Mouse (Mus musculus) stomach, postnatal 0 days (tissue): ENCODE measurements around the gene Rps11. TPM values are rescaled to one million over a fixed set of nuclear protein-coding genes. Genes with fewer than 3 reads are reported as not detected.

ENCODE experiments used
- ATAC-seq: fragments of 200-750 bp; cut with Nextera tagmentation; 2 replicates; pipeline ENCODE4 v1.8.0; 2017; ENCODE audit not compliant: low FRiP score, low TSS enrichment
- DNase-seq: peaks from one replicate; pipeline ENCODE4 v3.0.0-alpha.2; 2016; ENCODE audit warnings: low spot score
- H3K27ac ChIP-seq: fragments of 300-500 bp; sonication (generic); replicated peaks from 2 replicates; pipeline ENCODE4 v1.5.1; 2014; ENCODE audit warnings: mild to moderate bottlenecking, control low read depth
- H3K27me3 ChIP-seq: fragments of 300-500 bp; sonication (generic); 2 replicates; pipeline ENCODE4 v1.6.1; 2014; ENCODE audit warnings: low read length; ENCODE audit not compliant: control insufficient read depth, insufficient read depth
- H3K36me3 ChIP-seq: fragments of 300-500 bp; sonication (generic); 2 replicates; pipeline ENCODE4 v1.6.1; 2014; ENCODE audit warnings: low read length, mixed read lengths; ENCODE audit not compliant: control insufficient read depth, insufficient read depth
- H3K4me1 ChIP-seq: fragments of 300-500 bp; sonication (generic); replicated peaks from 2 replicates; pipeline ENCODE4 v1.6.1; 2014; ENCODE audit warnings: antibody characterized with exemption; ENCODE audit not compliant: control insufficient read depth, insufficient read depth
- H3K4me2 ChIP-seq: fragments of 300-500 bp; sonication (generic); replicated peaks from 2 replicates; pipeline ENCODE4 v1.6.1; 2014; ENCODE audit warnings: low read depth, mild to moderate bottlenecking, control low read depth, moderate library complexity
- H3K4me3 ChIP-seq: fragments of 300-500 bp; sonication (generic); 2 replicates; pipeline ENCODE4 v1.5.1; 2014; ENCODE audit warnings: low read depth, low read length, control low read depth
- H3K9ac ChIP-seq: fragments of 300-500 bp; sonication (generic); 2 replicates; pipeline ENCODE4 v1.6.1; 2014; ENCODE audit warnings: mild to moderate bottlenecking, low read length, control low read depth, mixed read lengths
- H3K9me3 ChIP-seq: fragments of 300-500 bp; sonication (generic); 2 replicates; pipeline ENCODE4 v1.6.1; 2016; ENCODE audit warnings: low read length; ENCODE audit not compliant: control insufficient read depth
- CTCF ChIP-seq: IDR thresholded peaks from 2 replicates; pipeline ENCODE4 v1.5.1; 2016; ENCODE audit warnings: antibody characterized with exemption, low read depth, mild to moderate bottlenecking, moderate library complexity
- EP300 ChIP-seq: optimal IDR thresholded peaks from 2 replicates; pipeline ENCODE3; 2016; ENCODE audit warnings: antibody characterized with exemption
- WGBS: fragments of 180-500 bp; shearing (Covaris S2); extraction: QIAGEN DNeasy Blood & Tissue Kit; methylation state at CpG from one replicate; pipeline ENCODE4 v1.1.7; 2014; 5-methylcytosine and 5-hydroxymethylcytosine counted together
- polyA plus RNA-seq: library from polyadenylated mRNA; unstranded; fragments of >200 nt; fragmentation: Nextera tagmentation; extraction: Ambion mirVana; gene quantifications from 2 replicates; pipeline ENCODE4 v1.2.1, GENCODE M21; 2015

Rps11 gene
- polyA plus RNA-seq, 1 experiment from 2014 or later: 1,191 TPM

DNA sequence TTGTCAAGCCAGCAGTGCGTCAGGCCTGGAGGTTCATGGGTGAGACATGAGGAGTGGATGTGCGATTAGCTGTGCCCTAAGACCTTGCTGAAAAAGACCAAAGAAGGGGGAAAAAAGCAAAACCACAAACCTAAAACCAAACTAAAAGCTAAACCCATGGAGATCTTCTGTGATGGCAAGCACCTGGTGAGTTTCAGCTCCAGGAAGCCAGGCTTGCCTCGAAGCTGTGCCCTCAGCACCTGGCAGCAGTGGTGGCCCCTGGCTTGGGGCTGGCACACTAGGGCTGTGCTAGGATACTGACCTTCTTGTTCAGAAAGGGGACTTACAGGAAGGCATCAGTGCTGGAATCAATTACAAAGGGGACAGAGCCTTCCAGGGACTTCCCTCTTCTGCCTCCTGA lies 17.1 kb upstream of the Rps11 start:
- Histone ChIP-seq H3K36me3 (peaks cover 4% of the 10 kb centered on the region), H3K27ac (no peak overlapping the region), H3K4me1 (no peaks in the 10 kb centered on the region), H3K27me3 (no peaks in the 10 kb centered on the region), H3K4me3 (no peak overlapping the region), H3K9me3 (no peaks in the 10 kb centered on the region), H3K4me2 (no peak overlapping the region), H3K9ac (no peak overlapping the region)
- TF ChIP-seq EP300 (no peak), CTCF (no peak)
- DNase-seq: no peak
- 89% methylated on average over 3 of the region's 3 CpGs for WGBS
- no peak for ATAC-seq

- Histone ChIP-seq H3K4me1 (no peaks in the 10 kb centered on the region), H3K4me3 (no peak overlapping the region), H3K27ac (no peak overlapping the region), H3K27me3 (no peaks in the 10 kb centered on the region), H3K36me3 (peaks cover 4% of the 10 kb centered on the region), H3K9me3 (no peaks in the 10 kb centered on the region), H3K9ac (no peak overlapping the region), H3K4me2 (no peak overlapping the region)
- TF ChIP-seq CTCF: no peak
- TF ChIP-seq EP300: no peak
- 65% methylated on average over 8 of the region's 8 CpGs for WGBS
- no peak for ATAC-seq
- DNase-seq: no peak
These were observed 15.9 kb upstream of the Rps11 start for GRCm38 (mm10) chr7:45139904-45140723.

DNA sequence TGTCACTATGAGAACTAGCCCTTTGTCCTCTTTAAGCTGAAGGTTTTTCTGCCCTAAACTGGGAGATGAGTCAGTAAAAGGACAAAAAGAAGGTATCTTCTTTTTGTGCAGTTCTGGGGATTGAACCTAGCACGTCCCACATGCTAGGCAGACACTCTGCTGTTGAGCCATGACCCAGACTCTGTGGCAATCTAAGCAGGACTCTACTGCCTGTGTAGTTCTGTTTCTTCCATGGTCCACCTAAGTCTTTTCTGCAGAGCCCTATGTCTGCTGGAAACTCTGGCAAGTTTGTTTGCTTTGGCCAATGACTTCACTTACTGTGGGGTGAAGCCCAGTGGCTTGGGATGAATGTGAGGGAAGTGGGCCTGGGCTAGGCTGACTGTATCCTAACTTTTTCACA lies 14.2 kb upstream of the Rps11 start:
- WGBS: 92% methylated on average over 1 of the region's 1 CpGs
- H3K4me1 ChIP-seq: no peaks in the 10 kb centered on the region
- H3K4me2 ChIP-seq: no peak overlapping the region
- H3K36me3 ChIP-seq: no peaks in the 10 kb centered on the region
- H3K27me3 ChIP-seq: no peaks in the 10 kb centered on the region
- TF ChIP-seq CTCF: no peak
- no peak for TF ChIP-seq EP300
- H3K4me3 ChIP-seq: no peak overlapping the region
- no peaks in the 10 kb centered on the region for H3K9me3 ChIP-seq
- no peak overlapping the region for H3K9ac ChIP-seq
- ATAC-seq (no peak), DNase-seq (no peak)
- no peak overlapping the region for H3K27ac ChIP-seq

- ATAC-seq: no peak
- Histone ChIP-seq H3K27ac (no peak overlapping the region), H3K9me3 (no peaks in the 10 kb centered on the region), H3K4me2 (no peak overlapping the region), H3K4me3 (no peak overlapping the region), H3K27me3 (no peaks in the 10 kb centered on the region), H3K36me3 (no peaks in the 10 kb centered on the region), H3K9ac (no peak overlapping the region), H3K4me1 (no peaks in the 10 kb centered on the region)
- TF ChIP-seq CTCF: no peak
- no peak for TF ChIP-seq EP300
- DNase-seq: no peak
- 66% methylated on average over 12 of the region's 12 CpGs for WGBS
These were observed 13.2 kb upstream of the Rps11 start for GRCm38 (mm10) chr7:45137171-45138006.

- Histone ChIP-seq H3K36me3 (no peaks in the 10 kb centered on the region), H3K27ac (peak within 1 kb of the TSS; percentile 45), H3K27me3 (no peaks in the 10 kb centered on the region), H3K9me3 (no peaks in the 10 kb centered on the region), H3K4me2 (peak within 1 kb of the TSS; percentile 78), H3K4me3 (peak within 1 kb of the TSS; percentile 60), H3K9ac (peak within 1 kb of the TSS; percentile 70), H3K4me1 (no peaks in the 10 kb centered on the region)
- 3% methylated on average over 29 of the region's 29 CpGs for WGBS
- no peak for TF ChIP-seq EP300
- TF ChIP-seq CTCF: peak; percentile 99
- peak; percentile 88 for DNase-seq
- ATAC-seq: peak; percentile 85
These were observed 11.8 kb upstream of the Rps11 start, which contains the start of the genes Gm45713 and Flt3l for GRCm38 (mm10) chr7:45135993-45136567. TSS of gene Gm45713 (minus strand) at chr7:45136231. TSS of gene Flt3l (minus strand) at chr7:45136432.
